Comparison of ENCODE assay signal across 8 mouse cellular contexts in genomic region chr2:118926361-118926997, GRCm38 (mm10). TPM values are rescaled to one million over a fixed set of nuclear protein-coding genes. Genes with fewer than 3 reads are reported as not detected.
DNase-seq lines count a peak whose midpoint lies in the region; ATAC-seq and TF ChIP-seq lines count a peak whose summit lies in the region.

TSS of gene Chst14 (plus strand) at chr2:118926496.

- peak; percentile 33; the same call in 1 of the 2 replicates for TF ChIP-seq POLR2A in cerebellum, adult 2 months (IDR thresholded peaks at IDR 0.05; ENCODE audit: borderline replicate concordance, insufficient read depth, low read length)

- peak within 1 kb of the TSS; percentile 86 for H3K9ac ChIP-seq in forebrain, embryonic 16.5 days (replicated peaks; ENCODE audit: low read depth, low read length)

- H3K4me2 ChIP-seq in forebrain, embryonic 16.5 days (ENCODE audit: low read length), result peak within 1 kb of the TSS; percentile 95

- DNase-seq in ZHBTc4 (ENCODE audit: low read depth, low spot score), result peak; percentile 78
- DNase-seq in cerebellum, adult 2 months, result peak; percentile 70 to 71
- DNase-seq in layer of hippocampus, postnatal 14 days (ENCODE audit: low spot score in 2 of 2), result peak; percentile 32 to 50
- DNase-seq in right cerebral cortex, postnatal 25 days, result peak; percentile 43
- peak; percentile 78 to 80 for DNase-seq in urinary bladder, postnatal 4 days (ENCODE audit: low spot score in 2 of 2)

- TF ChIP-seq CTCF in cerebellum, adult 2 months (IDR thresholded peaks at IDR 0.05; ENCODE audit: borderline replicate concordance, insufficient read depth, low read depth, low read length), result no peak

- H3K9me3 ChIP-seq in forebrain, embryonic 16.5 days (ENCODE audit: control insufficient read depth, low read length), result no peaks in the 10 kb centered on the region
- no peaks in the 10 kb centered on the region for H3K9me3 ChIP-seq in megakaryocyte, embryonic 14.5 days

- peak; percentile 88 for ATAC-seq in forebrain, embryonic 16.5 days
- peak; percentile 70 to 76 for ATAC-seq in hematopoietic stem cell, adult 5-6 weeks (replicated peaks in 1 of 2; ENCODE audit: insufficient read depth in 1 of 2, low FRiP score in 2 of 2, low TSS enrichment in 1 of 2, low read depth in 1 of 2, poor library complexity in 2 of 2, severe bottlenecking in 2 of 2)

- 4% methylated on average over 40 of the region's 47 CpGs for WGBS in cerebellum, adult 2 months
- WGBS in forebrain, embryonic 16.5 days, result under 1% methylated on average over 42 of the region's 47 CpGs

- peaks cover 8% of the 10 kb centered on the region; the same call in 1 of the 2 replicates for H3K4me1 ChIP-seq in cerebellum, adult 2 months (ENCODE audit: control insufficient read depth, insufficient read depth, low read length)
- H3K4me1 ChIP-seq in forebrain, embryonic 16.5 days (replicated peaks; ENCODE audit: control insufficient read depth, insufficient read depth, low read length), result peaks cover 22% of the 10 kb centered on the region
- H3K4me1 ChIP-seq in megakaryocyte, embryonic 14.5 days, result peaks cover 31% of the 10 kb centered on the region

- peak within 1 kb of the TSS; percentile 76 for H3K4me3 ChIP-seq in cerebellum, adult 2 months (replicated peaks; ENCODE audit: insufficient read depth, low read depth, low read length)
- peak within 1 kb of the TSS; percentile 71 for H3K4me3 ChIP-seq in forebrain, embryonic 16.5 days (replicated peaks; ENCODE audit: low read length)
- H3K4me3 ChIP-seq in megakaryocyte, embryonic 14.5 days (replicated peaks), result peak within 1 kb of the TSS; percentile 93

- no peaks in the 10 kb centered on the region for H3K27me3 ChIP-seq in cerebellum, adult 2 months (ENCODE audit: control insufficient read depth, insufficient read depth, low read length)
- no peaks in the 10 kb centered on the region for H3K27me3 ChIP-seq in forebrain, embryonic 16.5 days (replicated peaks; ENCODE audit: control insufficient read depth, insufficient read depth, low read length)
- H3K27me3 ChIP-seq in megakaryocyte, embryonic 14.5 days (replicated peaks), result peaks cover 22% of the 10 kb centered on the region

- H3K27ac ChIP-seq in cerebellum, adult 2 months (ENCODE audit: insufficient read depth, low read length), result no peak within 1 kb of the TSS
- H3K27ac ChIP-seq in forebrain, embryonic 16.5 days (ENCODE audit: low read length), result no peak within 1 kb of the TSS

- H3K36me3 ChIP-seq in forebrain, embryonic 16.5 days (ENCODE audit: control insufficient read depth, insufficient read depth), result 0 out of 2 replicates have a peak, but pooled peaks cover 2% of the 10 kb centered on the region
- H3K36me3 ChIP-seq in megakaryocyte, embryonic 14.5 days (replicated peaks; ENCODE audit: low read length), result peaks cover 40% of the 10 kb centered on the region

RNA-seq across cellular contexts. Expression of gene Chst14, which starts in this region (rescaled TPM):
- 4.2 and 4.4 TPM in 2 replicates for polyA plus RNA-seq in cerebellum, adult 2 months (2012; rRNA removed)
- 5.4 and 6.1 TPM in 2 replicates for polyA plus RNA-seq in forebrain, embryonic 16.5 days (2015; fragmentation: Nextera tagmentation; extraction: Ambion mirVana)
- 4.0 and 4.5 TPM in 2 replicates for total RNA-seq in hematopoietic stem cell, adult 5-6 weeks (2017)
- total RNA-seq in layer of hippocampus, postnatal 14 days (2021), result 1 to 10 TPM; 2.5 to 3.2 TPM
- 0.81 and 2.1 TPM in 2 replicates for polyA plus RNA-seq in megakaryocyte, embryonic 14.5 days (2012; ENCODE audit: insufficient read depth, low replicate concordance)
